Mouse (Mus musculus) frontal cortex, adult (tissue): ENCODE measurements around the gene Prkg1.

Experiments used
- ATAC-seq: cut with Nextera tagmentation; 2 replicates; pipeline ENCODE4 v1.9.2; 2017; ENCODE audit warnings: mild to moderate bottlenecking, moderate library complexity, mixed read lengths; ENCODE audit not compliant: low TSS enrichment

The Prkg1 gene

DNA sequence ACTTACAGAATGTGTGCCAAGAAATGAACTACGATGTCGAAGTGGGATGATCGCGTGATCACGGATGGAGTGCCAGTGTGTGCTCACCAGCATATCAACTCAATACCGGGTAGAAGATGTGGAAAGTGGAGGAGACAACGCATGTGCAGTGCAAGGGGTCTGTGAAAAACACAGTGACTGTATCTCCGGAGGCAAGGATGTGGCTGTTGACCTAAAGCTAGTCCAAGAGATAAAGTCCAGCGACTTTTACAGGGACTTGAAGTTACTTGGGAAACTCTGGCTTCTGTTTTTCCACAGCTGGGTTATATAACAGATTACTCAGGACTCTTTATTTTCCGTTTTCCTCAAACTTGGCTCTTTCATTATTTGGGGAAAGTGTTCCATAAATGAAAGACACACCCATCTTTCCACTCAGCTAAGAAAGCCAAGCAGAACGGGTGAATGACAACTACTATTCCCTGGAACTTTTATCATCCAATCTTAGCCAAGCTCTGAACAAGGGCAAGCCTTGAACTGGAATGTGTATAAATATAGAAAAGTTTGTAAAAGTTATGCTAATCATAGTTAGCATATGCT is 699.5 kb downstream of the Prkg1 start:
- ATAC-seq: no peak

DNA sequence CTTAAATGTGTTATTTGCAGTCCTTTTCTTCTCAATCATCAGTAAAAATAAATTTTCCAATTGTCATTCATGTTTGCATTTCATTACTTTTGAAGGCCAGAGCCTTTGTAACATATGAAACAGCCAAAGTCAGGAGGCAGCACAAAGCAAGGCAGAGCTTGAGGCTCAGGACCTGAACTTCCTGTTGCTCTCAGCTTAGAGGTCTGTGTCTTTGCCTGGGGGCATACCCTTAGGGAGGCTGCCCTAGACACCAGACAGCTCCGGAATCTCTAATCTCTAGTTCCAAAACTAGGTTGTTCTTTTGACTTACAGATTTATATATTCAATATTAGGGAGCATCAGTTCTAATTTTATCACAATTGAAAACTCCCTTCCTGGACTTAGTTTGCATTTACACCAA is 700.1 kb downstream of the Prkg1 start:
- ATAC-seq: no peak

DNA sequence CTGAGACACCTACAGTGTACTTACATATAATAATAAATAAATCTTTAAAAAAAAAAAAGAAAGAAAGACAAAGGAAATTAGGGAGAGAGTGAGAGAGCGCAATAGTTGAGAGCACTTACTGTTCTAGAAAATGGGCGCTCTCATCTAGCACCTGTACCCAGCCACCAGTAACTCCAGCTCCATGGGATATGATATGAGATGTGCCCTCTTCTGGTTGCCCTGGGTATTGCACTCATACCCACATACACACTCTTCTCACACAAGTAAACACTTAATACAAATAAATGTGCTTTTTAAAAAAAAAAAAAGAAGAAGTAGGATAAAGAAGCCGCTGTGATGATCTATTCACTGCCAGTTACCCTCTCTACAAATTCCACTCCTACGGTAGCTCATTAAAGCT is 718.2 kb downstream of the Prkg1 start:
- ATAC-seq: no peak

DNA sequence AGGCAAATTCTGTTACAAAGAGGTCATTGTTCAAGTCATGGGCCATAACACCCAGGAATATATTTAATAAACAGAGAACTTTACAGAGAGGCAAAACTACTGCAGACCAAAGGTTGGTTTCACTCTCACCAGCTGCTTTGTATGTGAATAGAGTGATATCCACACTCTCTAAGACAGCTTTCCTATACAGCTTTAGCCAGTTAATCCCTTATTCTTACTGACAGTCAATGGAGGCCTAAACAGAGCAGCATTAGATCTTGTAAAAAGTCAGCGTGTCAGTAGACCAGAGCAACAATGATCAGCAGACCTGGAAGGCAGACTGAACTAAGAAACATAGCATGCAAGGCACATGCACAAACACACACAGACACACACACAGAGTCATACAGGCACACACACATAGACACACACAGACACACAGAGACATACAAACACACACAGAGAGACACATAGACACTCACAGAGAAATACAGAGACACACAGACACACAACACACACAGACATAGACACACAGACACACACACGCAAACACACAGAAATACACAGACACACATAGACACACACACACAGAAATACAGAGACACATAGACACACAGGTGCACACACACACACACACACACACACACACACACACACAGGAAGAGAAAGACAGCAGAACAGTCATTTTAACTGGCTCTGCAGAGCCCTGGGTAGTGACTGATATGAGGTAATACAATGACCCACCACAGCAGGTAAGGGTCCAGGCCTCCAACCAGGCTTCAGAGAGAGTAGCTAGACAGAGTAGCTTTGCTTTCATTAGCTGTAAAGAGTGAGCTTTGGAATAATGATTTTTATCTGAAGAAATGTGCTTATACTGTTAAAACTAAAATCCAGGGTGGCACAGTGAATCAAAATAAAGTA is 723.6 kb downstream of the Prkg1 start:
- no peak for ATAC-seq

DNA sequence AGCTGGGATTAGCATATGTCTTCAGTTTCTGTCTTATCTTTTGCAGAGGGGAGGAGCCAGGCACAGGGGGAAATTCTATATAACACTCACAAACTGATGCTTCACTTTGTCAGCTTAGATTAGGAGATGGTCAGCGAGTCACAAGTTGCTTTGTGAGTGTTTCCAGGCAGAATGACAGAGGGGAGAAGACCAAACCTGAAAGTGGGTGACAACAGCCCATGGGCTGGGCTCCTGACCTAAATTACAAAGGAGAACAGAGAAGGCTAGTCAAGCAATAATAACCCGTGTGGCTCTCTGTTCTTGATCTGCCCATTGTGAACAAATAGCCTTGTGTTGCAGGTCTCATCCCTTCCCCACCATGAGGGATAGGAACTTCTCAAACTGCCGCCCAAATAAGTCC is 725.9 kb downstream of the Prkg1 start:
- no peak for ATAC-seq

DNA sequence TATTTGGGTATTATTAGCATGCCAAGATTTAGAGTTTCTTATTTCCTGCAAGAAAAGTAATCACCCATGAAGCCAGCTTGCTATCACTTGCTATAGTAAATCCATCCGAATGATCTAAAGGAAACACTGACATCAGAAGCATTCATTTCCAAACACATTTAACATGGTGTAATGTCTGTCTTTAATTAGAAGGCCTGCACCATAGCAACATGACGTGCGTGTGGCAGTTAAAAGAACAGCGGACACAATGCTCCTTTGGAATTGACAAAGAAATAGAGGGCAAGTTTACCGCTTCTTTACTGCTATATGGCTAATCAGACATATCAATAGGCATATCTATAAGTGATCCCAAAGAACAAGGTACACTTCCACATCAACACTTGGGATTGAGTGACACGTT is 733.2 kb downstream of the Prkg1 start:
- peak; percentile 47; the same call in 1 of the 2 replicates for ATAC-seq

DNA sequence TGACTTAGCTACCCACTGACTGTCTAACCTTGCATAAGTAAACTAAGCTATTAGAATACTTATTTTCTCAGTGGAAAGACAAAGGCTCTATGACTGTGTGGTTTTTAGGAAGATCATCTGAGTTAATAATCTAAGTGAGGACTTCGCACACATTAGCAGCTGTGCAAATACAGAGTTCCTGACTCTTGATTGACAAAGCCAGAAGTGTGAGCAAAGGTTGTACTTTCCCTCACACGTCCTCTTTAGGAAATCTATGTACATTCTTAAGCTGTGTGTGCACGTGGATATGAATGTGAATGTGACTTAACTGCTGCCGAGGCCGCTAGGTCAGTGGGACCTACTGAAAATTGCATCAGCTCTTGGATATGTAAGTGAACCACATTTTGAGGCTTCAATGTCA is 738.0 kb downstream of the Prkg1 start:
- no peak for ATAC-seq

DNA sequence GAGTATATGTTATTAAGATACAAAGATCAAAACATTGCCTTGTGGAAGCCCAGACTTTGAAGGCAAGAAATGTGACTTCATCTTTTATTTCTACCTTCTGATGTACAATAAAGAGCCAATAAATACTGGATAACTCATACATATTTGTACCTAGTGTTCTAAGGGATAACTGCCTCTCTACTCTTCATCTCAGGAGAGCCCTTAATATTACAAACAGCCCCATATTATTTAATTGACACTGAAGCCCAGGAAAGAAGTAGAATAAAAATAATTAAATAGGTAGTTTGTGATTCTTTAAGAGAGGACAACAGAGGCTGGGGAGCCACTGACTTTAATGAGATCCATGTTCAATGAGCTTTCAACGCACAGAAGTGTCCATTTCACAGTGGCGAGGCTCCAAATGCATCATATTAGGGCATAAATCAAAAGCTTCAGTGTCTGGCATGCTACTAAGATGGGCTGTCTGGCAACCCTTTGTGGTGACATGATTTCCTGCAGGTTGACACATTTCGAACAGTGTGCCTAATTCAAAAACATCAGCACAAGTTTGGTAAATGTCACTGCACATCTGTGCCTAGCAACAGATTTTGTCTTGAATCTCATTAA is 753.2 kb downstream of the Prkg1 start:
- ATAC-seq: no peak

DNA sequence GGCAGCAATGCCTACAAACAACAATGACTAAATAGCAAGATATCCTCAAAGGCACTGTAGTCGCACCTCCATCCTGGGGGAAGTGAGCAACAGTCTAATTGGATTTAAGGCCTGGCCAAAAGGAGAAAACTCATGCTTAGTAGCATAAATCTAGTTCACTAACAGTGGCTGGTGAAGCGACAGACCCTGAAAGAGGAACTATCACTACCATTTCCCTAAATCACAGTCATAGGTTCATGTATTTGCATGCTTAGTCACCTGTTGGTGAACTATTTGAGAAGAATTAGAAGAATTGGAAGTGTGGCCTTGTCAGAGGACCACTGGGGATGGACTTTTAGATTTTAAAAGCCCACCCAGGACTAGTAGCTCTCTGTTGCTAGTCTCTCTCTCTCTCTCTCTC is 766.3 kb downstream of the Prkg1 start:
- ATAC-seq: no peak

DNA sequence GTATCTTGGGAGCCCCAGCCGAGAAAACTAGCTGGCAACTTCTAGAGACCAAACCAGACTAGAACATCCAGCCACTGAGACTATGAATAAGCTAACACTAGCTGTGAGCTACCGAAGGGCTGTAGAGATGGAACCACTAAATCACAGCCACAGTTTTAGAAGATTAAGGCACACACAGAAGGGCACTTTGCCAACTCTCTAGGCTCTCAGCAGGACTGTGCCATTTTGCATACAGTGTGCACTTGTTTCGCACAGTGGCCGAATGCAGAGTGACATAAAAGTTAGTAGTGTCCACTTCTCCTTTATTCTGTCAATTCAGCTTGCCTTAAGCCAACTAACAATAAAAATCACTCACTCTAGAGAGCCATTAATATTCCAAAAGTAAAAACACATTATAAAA is 774.4 kb downstream of the Prkg1 start:
- no peak for ATAC-seq

DNA sequence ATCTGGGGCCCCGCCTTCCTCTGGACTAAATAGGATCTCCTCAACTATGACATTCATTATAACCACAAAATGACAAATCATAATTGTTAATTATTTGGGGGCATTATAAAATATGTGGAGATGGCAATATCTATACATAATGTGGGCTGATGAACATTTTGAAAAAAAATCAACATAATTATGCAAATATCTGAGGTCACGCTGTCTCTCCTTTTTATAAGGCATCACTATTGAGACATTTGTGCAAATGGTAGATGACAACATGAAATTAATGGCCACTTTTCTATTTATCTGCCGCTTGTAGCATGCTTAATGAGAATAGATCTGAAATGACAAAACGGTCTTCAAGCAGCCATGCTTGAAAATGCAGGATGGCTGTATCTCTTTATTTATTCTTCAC is 782.4 kb downstream of the Prkg1 start:
- no peak for ATAC-seq

DNA sequence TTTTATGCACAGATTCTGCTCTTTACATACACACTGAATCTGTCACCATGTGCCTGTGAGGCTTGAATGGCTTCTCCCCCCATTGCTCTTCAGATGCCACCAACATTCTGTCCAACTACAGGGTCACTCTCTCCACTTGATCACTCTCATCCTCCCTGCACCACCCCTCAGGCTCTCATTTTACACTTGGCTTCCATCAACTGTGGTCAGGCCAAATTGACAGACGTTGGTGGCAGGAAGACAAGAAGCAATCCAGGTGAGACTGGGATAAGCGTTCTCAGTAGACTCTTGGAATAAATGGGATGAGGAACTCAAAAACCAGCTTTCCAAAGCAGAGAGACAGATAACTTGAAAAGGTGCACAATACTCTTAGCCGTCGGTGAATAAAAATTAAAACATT is 786.7 kb downstream of the Prkg1 start:
- ATAC-seq: no peak

DNA sequence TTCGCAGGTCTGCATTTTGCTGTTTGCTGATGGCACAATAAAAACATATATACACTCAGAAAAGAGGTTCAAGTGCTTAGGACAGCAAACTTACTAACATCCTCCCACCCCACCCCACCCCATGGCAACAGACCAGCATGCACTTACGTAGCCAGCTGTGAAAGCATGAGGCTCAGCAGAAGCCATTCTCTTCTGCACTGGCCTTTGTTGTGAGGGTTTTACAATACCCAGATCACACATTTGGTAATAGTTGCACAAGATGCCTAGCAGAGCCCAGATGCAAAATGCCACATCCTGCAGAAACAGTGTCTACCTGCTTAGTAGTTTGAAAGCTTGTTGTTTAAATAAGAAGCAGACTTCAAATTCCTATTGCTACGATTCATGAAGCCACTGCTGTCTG is 814.2 kb downstream of the Prkg1 start:
- no peak for ATAC-seq

DNA sequence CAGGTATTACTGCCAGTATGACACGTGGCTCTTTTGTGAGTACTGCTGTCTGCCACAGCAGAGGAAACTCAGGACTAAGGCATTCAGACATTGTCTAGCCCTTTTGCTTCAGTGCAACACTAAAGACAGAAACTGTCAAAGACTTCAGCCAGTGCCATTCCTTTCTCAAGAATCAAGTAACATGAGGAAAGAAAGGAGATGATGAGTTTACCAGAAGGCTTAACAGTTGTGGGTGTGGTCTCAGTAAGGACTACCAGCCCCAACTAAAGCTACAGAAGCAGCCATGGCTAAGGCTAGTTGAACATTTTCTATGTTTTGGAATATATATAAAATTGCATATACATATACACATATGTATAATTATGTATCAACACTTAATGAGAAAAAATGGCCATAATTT is 816.6 kb downstream of the Prkg1 start:
- ATAC-seq: no peak

DNA sequence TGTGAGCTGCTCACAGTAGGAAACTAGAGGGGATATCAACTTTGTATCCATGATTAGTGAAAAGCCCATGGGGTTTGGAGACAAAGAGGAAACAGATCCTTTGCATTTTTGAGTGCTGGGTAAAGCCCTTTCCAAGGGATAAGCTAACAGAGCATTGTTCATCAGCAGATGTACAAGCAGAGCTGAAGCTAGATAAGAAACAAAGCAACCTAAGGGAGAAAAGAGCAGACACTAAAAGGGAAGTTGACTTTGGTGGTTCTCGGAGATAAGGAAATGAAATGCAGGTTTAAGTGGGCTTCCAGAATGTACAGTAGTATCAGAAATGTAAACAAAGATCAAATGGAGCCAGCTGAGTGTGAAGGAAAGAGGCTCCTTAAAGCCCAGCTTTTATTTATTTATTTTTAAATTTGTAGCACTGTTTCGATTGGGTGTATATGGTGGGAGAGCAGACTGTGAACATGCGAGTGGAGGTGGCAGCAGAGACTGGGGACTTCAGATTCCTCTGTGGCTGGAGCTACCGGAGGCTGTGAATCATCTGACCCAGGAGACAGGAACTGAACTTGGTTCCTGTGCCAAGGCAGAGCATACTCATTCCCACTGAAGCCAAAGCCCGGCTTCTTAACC is 822.4 kb downstream of the Prkg1 start:
- no peak for ATAC-seq

DNA sequence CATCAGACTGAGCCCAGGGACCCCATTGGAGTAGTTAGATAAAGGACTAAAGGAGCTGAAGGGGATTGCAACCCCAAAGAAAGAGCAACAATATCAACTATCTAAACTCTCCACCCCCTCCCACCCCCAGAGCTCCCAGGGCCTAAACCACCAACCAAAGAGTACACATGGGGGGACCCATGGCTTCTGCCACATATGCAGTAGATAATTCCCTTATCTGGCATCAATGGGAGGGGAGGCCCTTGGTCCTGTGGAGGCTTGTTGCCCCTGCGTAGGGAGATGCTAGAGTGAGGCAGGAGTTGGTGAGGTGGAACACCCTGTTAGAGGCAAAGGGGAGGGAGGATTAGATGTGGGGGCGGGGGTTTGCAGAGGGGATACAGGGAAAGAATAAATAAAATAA is 826.8 kb downstream of the Prkg1 start:
- no peak for ATAC-seq

DNA sequence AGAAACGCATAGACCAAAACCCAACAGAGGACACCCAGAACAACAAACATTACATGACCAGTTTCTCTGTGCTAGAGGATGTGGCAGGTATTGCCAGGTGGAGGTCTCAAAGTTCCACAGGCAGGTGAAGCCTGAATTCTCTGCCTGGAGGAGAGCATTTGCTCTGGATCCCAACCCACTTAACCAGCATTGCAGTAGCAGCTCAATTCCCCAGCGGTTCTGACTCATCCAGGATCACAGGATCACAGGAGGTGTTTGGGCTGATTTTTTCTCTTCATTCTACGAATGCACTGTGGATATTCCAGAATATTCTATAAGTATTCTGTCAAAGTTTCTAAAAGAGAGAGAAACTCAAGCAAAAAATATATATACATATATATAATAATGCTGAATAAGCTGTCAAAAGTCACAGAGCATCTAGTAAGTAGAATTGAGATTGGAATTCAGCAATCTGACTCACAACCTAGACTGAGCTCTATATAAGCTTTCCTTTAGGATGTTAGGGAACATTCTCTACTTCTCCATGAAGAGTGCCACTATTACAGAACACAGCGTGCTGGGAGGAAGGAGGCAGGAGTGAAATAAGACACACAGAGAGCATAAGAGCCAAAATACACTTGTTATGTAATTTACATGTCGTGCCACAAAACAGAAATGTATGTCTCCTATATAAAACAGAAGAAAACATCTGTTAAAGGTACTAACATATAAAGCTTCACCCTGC is 833.2 kb downstream of the Prkg1 start:
- peak; percentile 97 for ATAC-seq

DNA sequence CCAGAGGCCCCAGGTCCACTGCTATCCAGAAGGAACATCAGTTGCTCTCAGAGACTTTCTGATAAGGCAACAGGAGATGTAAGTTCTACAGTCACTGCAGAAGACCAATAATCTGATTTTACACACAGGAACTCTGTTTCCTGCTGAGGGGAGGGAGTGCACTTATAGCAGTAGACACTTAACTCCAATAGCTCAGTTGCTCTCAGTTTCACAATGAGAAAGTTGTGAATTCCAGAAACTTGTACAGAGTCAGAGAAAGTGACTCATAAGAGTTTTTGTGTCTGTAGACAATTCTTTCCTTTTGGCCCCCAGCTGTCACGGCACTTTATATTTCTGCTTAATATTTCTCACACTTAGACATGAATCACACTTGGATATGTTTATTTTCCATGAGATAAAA is 840.8 kb downstream of the Prkg1 start:
- no peak for ATAC-seq

DNA sequence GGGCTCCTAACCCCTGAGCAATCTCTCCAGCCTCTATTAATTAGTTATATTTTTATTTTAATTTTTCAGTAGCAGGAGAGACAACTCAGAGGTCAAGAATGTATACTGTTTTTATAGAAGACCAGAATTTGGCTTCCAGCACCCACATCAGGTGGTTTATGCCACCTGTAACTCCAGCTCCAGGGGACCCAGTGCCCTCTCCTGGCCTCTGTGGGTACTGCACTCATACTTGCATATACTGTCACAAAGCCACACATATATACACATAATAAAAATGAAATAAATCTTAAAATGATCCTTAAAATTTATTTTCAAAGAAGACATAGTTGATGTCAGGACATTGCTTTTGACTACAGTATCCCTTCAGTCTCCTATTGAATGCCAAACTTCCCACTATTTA is 862.5 kb downstream of the Prkg1 start:
- ATAC-seq: no peak

DNA sequence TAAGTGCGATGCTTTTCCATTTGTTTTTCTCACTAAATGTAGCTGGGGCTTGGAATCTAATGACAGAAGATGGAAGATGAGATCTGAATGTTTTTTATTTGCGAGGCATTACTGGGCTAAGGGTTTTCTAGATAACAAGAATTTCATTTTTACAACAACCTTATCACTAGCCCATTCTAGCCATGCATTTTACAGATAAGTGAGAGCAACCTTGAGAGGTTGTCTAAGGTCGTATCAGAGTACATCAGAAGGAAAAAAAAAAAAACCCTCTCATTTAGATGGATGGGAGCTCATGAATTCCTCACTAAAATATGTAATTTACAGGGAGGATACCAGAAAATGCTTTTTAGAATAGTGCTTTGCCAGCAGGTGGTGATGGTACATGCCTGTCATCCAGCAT is 863.8 kb downstream of the Prkg1 start:
- no peak for ATAC-seq

DNA sequence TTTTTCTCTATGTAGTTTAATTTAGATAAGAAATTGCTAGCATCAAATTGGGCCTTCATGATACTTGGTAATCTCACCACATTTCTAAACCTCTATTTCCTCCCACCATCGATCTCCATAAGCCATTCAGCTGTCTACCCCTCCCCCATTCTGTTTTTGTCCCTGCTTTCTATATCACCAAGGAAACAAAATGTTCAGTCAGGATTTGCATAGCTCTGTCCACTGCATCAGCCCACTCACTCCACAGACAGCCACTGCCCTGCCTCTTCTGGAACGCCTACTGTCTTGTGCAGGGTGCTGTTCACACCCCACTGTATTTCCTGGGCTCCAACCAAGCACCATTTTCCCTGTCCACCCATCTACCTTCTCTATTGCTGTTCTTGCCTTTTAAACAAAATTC is 874.5 kb downstream of the Prkg1 start:
- ATAC-seq: peak; percentile 92

DNA sequence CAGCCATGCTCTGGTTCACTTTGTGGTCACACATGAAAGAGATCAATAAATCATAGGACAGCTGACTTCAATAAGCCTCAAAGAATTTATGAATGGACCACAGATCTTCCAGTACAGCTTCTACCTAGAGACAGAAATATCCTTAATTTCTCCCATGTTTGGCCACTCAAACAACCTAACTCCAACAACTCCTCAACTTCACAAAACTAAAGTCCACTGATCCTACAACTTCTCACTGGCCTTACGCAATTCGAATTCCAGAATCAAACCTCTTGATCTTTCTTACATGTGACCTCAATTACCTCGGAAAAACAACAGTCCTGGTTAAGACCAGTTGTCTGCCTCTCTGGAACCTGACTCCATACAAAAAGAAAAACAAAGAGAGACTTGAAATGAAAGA is 875.0 kb downstream of the Prkg1 start:
- no peak for ATAC-seq
